Mouse (Mus musculus): Measurements from ENCODE around the gene Gm3149. TPM values are rescaled to one million over a fixed set of nuclear protein-coding genes. Genes with fewer than 3 reads are reported as not detected.
"Not testable (repeated sequence)": the region's sequence is repeated elsewhere in the genome, so short reads cannot be mapped to it uniquely, and the experiment has no call there.

The Gm3149 gene
- not detected for total RNA-seq (2021)
- long read RNA-seq, experiment 1 = 0 reads
- long read RNA-seq, experiment 2 = 0 reads

DNA sequence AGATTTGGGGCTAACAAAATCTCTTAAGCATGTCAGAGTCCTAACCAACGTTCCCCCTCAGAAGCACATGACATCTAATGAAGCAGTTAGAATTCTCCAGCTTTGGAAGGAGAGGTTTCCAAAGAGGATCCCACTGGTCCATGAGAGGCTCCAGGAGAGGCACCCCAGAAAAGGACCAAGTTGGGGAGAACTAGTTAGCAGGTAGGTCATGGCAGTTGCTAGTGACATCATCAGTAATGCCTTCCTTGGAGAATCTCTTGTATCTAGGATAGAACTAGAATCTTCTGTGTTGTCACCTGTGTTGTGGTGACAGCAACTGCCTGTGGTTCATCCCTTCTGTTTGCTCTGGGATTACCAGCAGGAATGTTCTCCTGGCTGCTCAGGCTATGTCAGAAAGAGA lies at the start of gene Gm3149:
Gm3149 (plus strand) TSS at position 301 of the 400 bp plus-strand sequence.
- H3K4me3 ChIP-seq; H3K27ac ChIP-seq; DNase-seq (ENCODE audit: low spot score in 2 of 2): not testable (repeated sequence)

DNA sequence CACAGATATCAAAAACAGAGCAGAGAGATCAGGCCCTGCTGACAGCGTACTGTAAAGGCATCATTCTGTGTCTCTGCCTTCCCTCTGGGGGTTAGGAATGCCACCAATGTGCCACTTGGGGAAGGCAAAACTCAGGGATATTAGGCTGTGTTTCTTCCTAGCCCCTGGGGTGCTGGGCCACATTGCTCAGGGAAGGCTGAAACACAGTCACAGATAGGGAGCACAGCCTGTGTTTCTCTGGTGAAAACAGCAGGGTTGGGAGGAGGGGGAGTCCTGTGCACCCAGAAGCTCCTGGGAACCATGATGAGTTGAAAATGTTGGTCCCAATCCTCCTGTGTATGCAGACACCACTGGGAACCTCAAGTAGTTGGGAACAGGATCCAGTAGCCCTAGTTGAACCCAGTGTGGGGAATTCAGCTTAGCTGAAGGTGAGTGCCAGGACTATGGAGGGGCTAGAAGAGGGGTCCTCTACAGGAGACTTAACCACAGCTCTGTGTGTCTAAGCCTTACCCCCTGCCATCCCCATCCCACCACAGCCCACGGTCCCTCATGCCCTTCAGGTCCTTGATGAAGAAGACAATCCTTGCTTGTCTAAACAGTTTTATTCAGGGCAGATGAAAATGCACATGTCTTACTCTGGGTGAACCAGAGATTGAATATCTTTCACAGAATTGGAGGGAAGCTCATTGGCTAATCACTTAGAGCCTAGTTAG lies 47.7 kb upstream of the Gm3149 start:
- not testable (repeated sequence) for H3K27ac ChIP-seq; DNase-seq (ENCODE audit: low spot score in 2 of 2); H3K4me3 ChIP-seq

DNA sequence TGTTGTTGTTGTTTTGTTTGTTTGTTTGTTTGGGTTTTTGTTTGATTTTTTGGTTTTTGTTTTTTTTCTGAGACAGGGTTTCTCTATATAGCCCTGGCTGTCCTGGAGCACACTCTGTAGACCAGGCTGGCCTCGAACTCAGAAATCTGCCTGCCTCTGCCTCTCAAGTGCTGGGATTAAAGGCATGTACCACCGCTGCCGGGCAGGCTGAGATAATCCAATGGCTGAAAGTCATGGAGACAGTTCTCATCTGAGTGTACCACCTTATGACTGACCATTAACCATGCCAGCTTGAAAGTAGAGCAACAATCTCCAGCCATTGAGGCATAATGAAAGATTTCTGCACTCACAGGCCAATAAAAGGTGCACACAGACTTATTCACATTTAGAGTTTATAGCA lies 37.3 kb upstream of the Gm3149 start:
- H3K4me3 ChIP-seq; H3K27ac ChIP-seq; DNase-seq (ENCODE audit: low spot score in 2 of 2): not testable (repeated sequence)

GRCm38 (mm10) chr14:4334476-4335080 lies 17.5 kb downstream of the Gm3149 start, which contains the start of gene 2610042L04Rik:
Gene 2610042L04Rik (plus strand): TSS chr14:4334763.
- peak within 1 kb of the TSS; percentile 29; the same call in 1 of the 2 replicates for H3K4me3 ChIP-seq
- not testable (repeated sequence) for H3K27ac ChIP-seq; DNase-seq (ENCODE audit: low spot score in 2 of 2)

DNA sequence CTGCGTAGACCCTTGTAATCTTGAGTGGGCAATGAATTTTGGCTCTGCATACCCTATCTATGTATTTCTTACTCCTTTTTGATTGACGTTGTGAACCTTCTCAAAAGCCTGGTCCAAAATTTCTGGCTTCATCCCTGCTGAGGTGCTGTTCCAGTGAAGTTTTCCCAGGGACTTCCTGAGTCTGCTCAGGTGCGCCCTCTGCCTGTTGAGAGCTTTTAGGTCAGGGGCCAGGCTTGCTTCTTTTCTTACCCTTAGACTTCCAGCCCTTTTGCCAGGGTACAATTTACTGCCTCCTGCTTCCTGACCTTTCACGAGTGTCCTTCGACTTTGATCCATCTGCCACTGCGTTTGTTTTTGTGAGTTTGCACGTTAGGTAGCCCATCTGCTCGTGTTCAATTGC lies 18.4 kb downstream of the Gm3149 start:
- H3K4me3 ChIP-seq; DNase-seq (ENCODE audit: low spot score in 2 of 2); H3K27ac ChIP-seq: not testable (repeated sequence)
- TF ChIP-seq CTCF (conservative IDR thresholded peaks at IDR 0.05) = peak; percentile 58

DNA sequence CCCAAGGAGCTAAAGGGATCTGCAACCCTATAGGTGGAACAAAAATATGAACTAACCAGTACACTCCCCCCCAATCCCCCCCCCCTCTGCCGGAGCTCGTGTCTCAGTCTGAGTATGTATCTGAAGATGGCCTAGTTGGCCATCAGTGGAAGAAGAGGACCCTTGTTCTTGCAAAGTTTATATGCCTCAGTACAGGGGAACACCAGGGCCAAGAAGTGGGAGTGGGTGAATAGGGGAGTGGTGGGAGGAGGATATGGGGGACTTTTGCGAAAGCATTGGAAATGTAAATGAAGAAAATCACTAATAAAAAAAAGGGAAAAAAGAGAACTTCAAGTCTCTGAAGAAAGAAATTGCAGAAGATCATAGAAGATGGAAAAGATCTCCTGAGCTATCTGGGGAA lies 51.9 kb downstream of the Gm3149 start:
- H3K27ac ChIP-seq; H3K4me3 ChIP-seq; DNase-seq (ENCODE audit: low spot score in 2 of 2): not testable (repeated sequence)

GRCm38 (mm10) chr14:4369691-4370090 lies 52.6 kb downstream of the Gm3149 start:
- DNase-seq (ENCODE audit: low spot score in 2 of 2); H3K4me3 ChIP-seq; H3K27ac ChIP-seq: not testable (repeated sequence)

Other genes starting within 250 kb of the Gm3149 start
- gene Gm3115, start 233.2 kb upstream of the Gm3149 start, total RNA-seq (2021) = under 1 TPM; 0.25 to 0.54 TPM
- 1 to 10 TPM; 8.3 to 9.4 TPM for gene Gm8108, start 206.8 kb upstream of the Gm3149 start, total RNA-seq (2021)
- not detected for gene Gm3127, start 152.3 kb upstream of the Gm3149 start, total RNA-seq (2021)
- gene Gm2974, start 134.7 kb upstream of the Gm3149 start, total RNA-seq (2021) = 1 to 10 TPM; 1.1 to 1.2 TPM
- not detected for gene Gm3138, start 67.7 kb upstream of the Gm3149 start, total RNA-seq (2021)
- gene 2610042L04Rik, start 17.5 kb downstream of the Gm3149 start, total RNA-seq (2021) = 1 to 10 TPM; 1.2 TPM
- not detected for gene Gm3159, start 80.2 kb downstream of the Gm3149 start, total RNA-seq (2021)
- gene Gm3164, start 98.2 kb downstream of the Gm3149 start, total RNA-seq (2021) = 1 to 10 TPM in 1 of 2 experiments, under 1 TPM in 1; 0.91 to 1.5 TPM
- gene Gm3173, start 113.7 kb downstream of the Gm3149 start, total RNA-seq (2021) = 1 to 10 TPM in 1 of 2 experiments, not detected in 1; 1.4 TPM
- not detected for gene Gm3182, start 164.5 kb downstream of the Gm3149 start, total RNA-seq (2021)
- not detected for gene Gm3047, start 238.1 kb downstream of the Gm3149 start, total RNA-seq (2021)

All from layer of hippocampus, adult 2 months (tissue).